Mouse (Mus musculus): ENCODE data around the gene Hip1r. TPM values are rescaled to one million over a fixed set of nuclear protein-coding genes. Genes with fewer than 3 reads are reported as not detected.

The Hip1r gene
- total and polyA plus RNA-seq, 3 experiments, result 16.6 to 31.6 TPM; not detected in 1

- DNase-seq (ENCODE audit: low read depth, low spot score), result no peak
- H3K4me3 ChIP-seq (ENCODE audit: control insufficient read depth in 1 of 2, insufficient read depth in 1 of 2, low read depth in 2 of 2, low read length in 2 of 2), result no peak overlapping the region
- no peaks in the 10 kb centered on the region for H3K27me3 ChIP-seq (ENCODE audit: control insufficient read depth in 1 of 2, insufficient read depth in 2 of 2, low read length in 2 of 2)
- TF ChIP-seq ETS1 (IDR thresholded peaks at IDR 0.05; ENCODE audit: low read depth, low read length), result no peak
- TF ChIP-seq SMC3 (IDR thresholded peaks at IDR 0.05; ENCODE audit: low read depth, low read length), result no peak
- no peak for TF ChIP-seq SIN3A (IDR thresholded peaks at IDR 0.05; ENCODE audit: low read length)
- no peak for TF ChIP-seq POLR2AphosphoS2 (IDR thresholded peaks at IDR 0.05; ENCODE audit: low read length)
- TF ChIP-seq ZKSCAN1 (IDR thresholded peaks at IDR 0.05; ENCODE audit: low read depth, low read length), result no peak
- H3K9ac ChIP-seq (ENCODE audit: control insufficient read depth, low read depth, low read length, poor library complexity, severe bottlenecking), result no peak overlapping the region
- no peaks in the 10 kb centered on the region; a peak in 1 of 4 replicates for H3K4me1 ChIP-seq (ENCODE audit: control insufficient read depth in 1 of 2, insufficient read depth in 2 of 2, low read length in 2 of 2)
- no peaks in the 10 kb centered on the region for H3K9me3 ChIP-seq (replicated peaks; ENCODE audit: insufficient read depth, low read length)
- H3K79me2 ChIP-seq (ENCODE audit: control insufficient read depth, insufficient read depth, low read length, poor library complexity), result no peaks in the 10 kb centered on the region; the same call in 1 of the 2 replicates
- H3K36me3 ChIP-seq (ENCODE audit: control insufficient read depth in 1 of 2, insufficient read depth in 2 of 2, low read length in 2 of 2), result no peaks in the 10 kb centered on the region
- no peak overlapping the region for H3K27ac ChIP-seq (ENCODE audit: control insufficient read depth, low read depth, low read length)
Measured at GRCm38 (mm10) chr5:123982838-123983237, 9.4 kb downstream of the Hip1r start.

GRCm38 (mm10) chr5:123985434-123985833 lies 12.0 kb downstream of the Hip1r start:
- DNase-seq (ENCODE audit: low read depth, low spot score), result no peak
- Histone ChIP-seq H3K27me3 (ENCODE audit: control insufficient read depth in 1 of 2, insufficient read depth in 2 of 2, low read length in 2 of 2) (no peaks in the 10 kb centered on the region), H3K4me1 (ENCODE audit: control insufficient read depth in 1 of 2, insufficient read depth in 2 of 2, low read length in 2 of 2) (no peaks in the 10 kb centered on the region), H3K9ac (ENCODE audit: control insufficient read depth, low read depth, low read length, poor library complexity, severe bottlenecking) (no peak overlapping the region), H3K4me3 (ENCODE audit: control insufficient read depth in 1 of 2, insufficient read depth in 1 of 2, low read depth in 2 of 2, low read length in 2 of 2) (no peak overlapping the region), H3K9me3 (replicated peaks; ENCODE audit: insufficient read depth, low read length) (no peaks in the 10 kb centered on the region), H3K27ac (ENCODE audit: control insufficient read depth, low read depth, low read length) (no peak overlapping the region), H3K36me3 (ENCODE audit: control insufficient read depth in 1 of 2, insufficient read depth in 2 of 2, low read length in 2 of 2) (no peaks in the 10 kb centered on the region), H3K79me2 (ENCODE audit: control insufficient read depth, insufficient read depth, low read length, poor library complexity) (no peaks in the 10 kb centered on the region; the same call in 1 of the 2 replicates)
- no peak for TF ChIP-seq UBTF (IDR thresholded peaks at IDR 0.05; ENCODE audit: borderline replicate concordance, insufficient read depth, low read depth, low read length)
- TF ChIP-seq JUND (IDR thresholded peaks at IDR 0.05; ENCODE audit: low read depth, low read length), result no peak
- no peak for TF ChIP-seq USF1 (IDR thresholded peaks at IDR 0.05; ENCODE audit: low read depth, low read length)
- no peak for TF ChIP-seq MXI1 (IDR thresholded peaks at IDR 0.05; ENCODE audit: low read depth, low read length)
- TF ChIP-seq MAX (IDR thresholded peaks at IDR 0.05; ENCODE audit: low read length), result no peak
- no peak for TF ChIP-seq GATA1 (IDR thresholded peaks at IDR 0.05; ENCODE audit: low read depth, low read length)

GRCm38 (mm10) chr5:123986925-123987324 lies 13.5 kb downstream of the Hip1r start:
- no peaks in the 10 kb centered on the region; the same call in 1 of the 2 replicates for H3K79me2 ChIP-seq (ENCODE audit: control insufficient read depth, insufficient read depth, low read length, poor library complexity)
- TF ChIP-seq MYC (IDR thresholded peaks at IDR 0.05; ENCODE audit: low read depth, low read length), result no peak
- no peak overlapping the region for H3K27ac ChIP-seq (ENCODE audit: control insufficient read depth, low read depth, low read length)
- no peak overlapping the region for H3K9ac ChIP-seq (ENCODE audit: control insufficient read depth, low read depth, low read length, poor library complexity, severe bottlenecking)
- no peaks in the 10 kb centered on the region for H3K27me3 ChIP-seq (ENCODE audit: control insufficient read depth in 1 of 2, insufficient read depth in 2 of 2, low read length in 2 of 2)
- DNase-seq (ENCODE audit: low read depth, low spot score), result no peak
- H3K4me1 ChIP-seq (ENCODE audit: control insufficient read depth in 1 of 2, insufficient read depth in 2 of 2, low read length in 2 of 2), result no peaks in the 10 kb centered on the region
- H3K4me3 ChIP-seq (ENCODE audit: control insufficient read depth in 1 of 2, insufficient read depth in 1 of 2, low read depth in 2 of 2, low read length in 2 of 2), result no peak overlapping the region
- H3K36me3 ChIP-seq (ENCODE audit: control insufficient read depth in 1 of 2, insufficient read depth in 2 of 2, low read length in 2 of 2), result no peaks in the 10 kb centered on the region
- H3K9me3 ChIP-seq (replicated peaks; ENCODE audit: insufficient read depth, low read length), result no peaks in the 10 kb centered on the region

All from MEL (cell line).